Mouse (Mus musculus) ovary, postnatal 14 days (tissue): ENCODE measurements around the gene Erich6b.

Experiments
- DNase-seq: peaks from one replicate; pipeline ENCODE4 v3.0.0; 2022; ENCODE audit warnings: low spot score

The Erich6b gene

GRCm38 (mm10) chr14:75642080-75642479, at the start of gene Erich6b:
Gene Erich6b, plus strand, starts transcription at chr14:75642259.
- DNase-seq, result no peak

GRCm38 (mm10) chr14:75592978-75593377, 49.1 kb upstream of the Erich6b start, which contains the start of gene Spert:
Gene Spert, minus strand, starts transcription at chr14:75593116.
- no peak for DNase-seq

- no peak for DNase-seq
These were observed 32.9 kb upstream of the Erich6b start for GRCm38 (mm10) chr14:75609176-75609575.

- DNase-seq, result no peak
These were observed 25.7 kb upstream of the Erich6b start for GRCm38 (mm10) chr14:75616375-75616774.

- DNase-seq, result no peak
These were observed 19.1 kb upstream of the Erich6b start for GRCm38 (mm10) chr14:75622984-75623383.

- DNase-seq, result no peak
These were observed 13.2 kb upstream of the Erich6b start for GRCm38 (mm10) chr14:75628870-75629269.

GRCm38 (mm10) chr14:75635350-75635749, 6.7 kb upstream of the Erich6b start:
- DNase-seq, result peak; percentile 26

- no peak for DNase-seq
These were observed 6.0 kb upstream of the Erich6b start for GRCm38 (mm10) chr14:75636107-75636506.

GRCm38 (mm10) chr14:75637641-75638040, 4.4 kb upstream of the Erich6b start:
- no peak for DNase-seq

- no peak for DNase-seq
These were observed 1.2 kb upstream of the Erich6b start for GRCm38 (mm10) chr14:75640846-75641245.

- DNase-seq, result no peak
These were observed 690 bp upstream of the Erich6b start for GRCm38 (mm10) chr14:75641369-75641768.

GRCm38 (mm10) chr14:75645461-75645860, 3.4 kb downstream of the Erich6b start:
- DNase-seq, result no peak

- DNase-seq, result no peak
These were observed 4.0 kb downstream of the Erich6b start for GRCm38 (mm10) chr14:75646060-75646459.

GRCm38 (mm10) chr14:75646968-75647829, 5.1 kb downstream of the Erich6b start:
- no peak for DNase-seq

- DNase-seq, result no peak
These were observed 18.9 kb downstream of the Erich6b start for GRCm38 (mm10) chr14:75660936-75661335.

GRCm38 (mm10) chr14:75661548-75661947, 19.5 kb downstream of the Erich6b start:
- DNase-seq, result no peak

GRCm38 (mm10) chr14:75665430-75666180, 23.5 kb downstream of the Erich6b start:
- DNase-seq, result no peak

- DNase-seq, result no peak
These were observed 27.1 kb downstream of the Erich6b start for GRCm38 (mm10) chr14:75669085-75669645.

- DNase-seq, result no peak
These were observed 34.3 kb downstream of the Erich6b start for GRCm38 (mm10) chr14:75676316-75676715.

GRCm38 (mm10) chr14:75690428-75690827, 48.4 kb downstream of the Erich6b start:
- no peak for DNase-seq

GRCm38 (mm10) chr14:75696096-75696495, 54.0 kb downstream of the Erich6b start:
- DNase-seq, result no peak

GRCm38 (mm10) chr14:75697928-75698327, 55.9 kb downstream of the Erich6b start:
- DNase-seq, result no peak

- DNase-seq, result no peak
These were observed 64.6 kb downstream of the Erich6b start for GRCm38 (mm10) chr14:75706647-75707046.
